Mouse (Mus musculus) lung, adult 2 months (tissue): ENCODE measurements around the gene Nln.

ENCODE experiments used
- CTCF ChIP-seq: fragments of 200-500 bp; IDR thresholded peaks from 2 replicates; pipeline ENCODE4 v1.5.1; 2011; ENCODE audit warnings: mild to moderate bottlenecking, low read length, control low read depth; ENCODE audit not compliant: insufficient read depth
- POLR2A ChIP-seq: fragments of 200-500 bp; IDR thresholded peaks from 2 replicates; pipeline ENCODE4 v1.6.1; 2011; ENCODE audit warnings: low read depth, mild to moderate bottlenecking, control low read depth, low read length, borderline replicate concordance; ENCODE audit errors: extremely low read depth

DNA sequence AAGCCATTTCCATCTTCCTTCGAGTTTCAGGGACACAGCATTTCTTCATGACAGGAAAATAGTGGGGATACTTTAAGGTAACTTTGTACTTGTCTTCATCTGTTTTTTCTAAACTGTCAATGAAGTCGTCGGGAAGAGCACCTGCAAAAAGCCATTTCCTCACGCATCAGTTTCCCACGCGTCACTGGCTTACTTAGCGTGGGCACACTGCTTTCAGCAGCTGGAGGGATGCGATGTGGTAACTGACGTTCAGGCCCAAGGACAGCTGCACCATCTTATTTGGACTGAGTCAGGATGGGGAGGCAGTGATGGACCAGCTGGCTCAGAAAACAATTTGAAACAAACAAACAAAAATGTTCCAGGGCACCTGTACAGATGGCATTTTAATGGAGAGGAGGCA, 50.7 kb downstream of the Nln start:
- no peak for TF ChIP-seq POLR2A
- no peak for TF ChIP-seq CTCF
